Comparison of ENCODE assay signal across 22 mouse cellular contexts in the genomic region with DNA sequence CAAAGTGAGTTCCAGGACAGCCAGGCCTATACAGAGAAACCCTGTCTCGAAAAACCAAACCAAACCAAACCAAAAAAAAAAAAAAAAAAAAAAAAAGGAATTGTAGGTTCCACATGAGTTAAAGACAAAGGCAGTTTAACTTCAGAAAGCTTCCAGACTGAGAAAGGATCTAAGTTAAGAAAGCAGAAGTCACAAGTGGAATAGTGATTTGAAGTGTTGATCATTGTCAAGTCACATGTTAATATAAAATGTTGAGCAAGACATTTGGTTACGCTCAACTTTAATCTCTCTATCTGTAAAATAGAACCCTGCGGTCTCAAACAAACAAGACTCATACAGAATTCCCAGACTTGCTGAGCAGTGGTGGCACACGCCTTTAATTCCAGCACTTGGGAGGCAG. TPM values are rescaled to one million over a fixed set of nuclear protein-coding genes. Genes with fewer than 3 reads are reported as not detected.
DNase-seq lines count a peak whose midpoint lies in the region; ATAC-seq and TF ChIP-seq lines count a peak whose summit lies in the region.
"Had no signal": no experiment of that assay in that cellular context is flagged by ENCODE, and none has a peak within 500 bp of the region (broad histone marks: within the 10 kb centered on the region; RNA-seq: fewer than 3 reads in every experiment).

No protein-coding gene starts in this region.

- WGBS in macrophage (ENCODE audit: missing documents) = 55% methylated on average over 3 of the region's 4 CpGs

- no peak for DNase-seq in layer of hippocampus, postnatal 14 days (ENCODE audit: low spot score in 2 of 2)
- no peak for DNase-seq in kidney, adult 18-20 months
- DNase-seq in T-cell, adult 2 months (ENCODE audit: low spot score) = no peak
- DNase-seq: adrenal gland, adult 8-10 months; adrenal gland, postnatal 14 days; adrenal gland, postnatal 36 days; cerebellum, adult 11 months; cerebellum, adult 18-20 months; cerebellum, adult 8-10 months; cerebellum, adult 9-11 months; cerebellum, postnatal 14 days; cerebellum, postnatal 36 days; forebrain, postnatal 0 days had no signal

- peak overlapping the region; percentile 85 for H3K27ac ChIP-seq in bone marrow macrophage, adult 2 months (ENCODE audit: insufficient read depth, low read depth, low read length)
- peak overlapping the region; percentile 61 for H3K27ac ChIP-seq in macrophage
- H3K27ac ChIP-seq: embryonic facial prominence, embryonic 10.5 days; embryonic facial prominence, embryonic 12.5 days; forebrain, embryonic 13.5 days; forebrain, embryonic 15.5 days had no signal

- H3K4me1 ChIP-seq in bone marrow macrophage, adult 2 months (ENCODE audit: control insufficient read depth, insufficient read depth, low read length) = peaks cover 9% of the 10 kb centered on the region
- H3K4me1 ChIP-seq: embryonic facial prominence, embryonic 10.5 days; embryonic facial prominence, embryonic 12.5 days; forebrain, embryonic 13.5 days had no signal

- no peaks in the 10 kb centered on the region for H3K79me2 ChIP-seq in macrophage (ENCODE audit: inconsistent target)

- TF ChIP-seq CTCF in bone marrow macrophage, adult 2 months (IDR thresholded peaks at IDR 0.05; ENCODE audit: low read depth, low read length) = no peak

- no peak for TF ChIP-seq POLR2A in bone marrow macrophage, adult 2 months (IDR thresholded peaks at IDR 0.05; ENCODE audit: borderline replicate concordance, low read depth, low read length)

- no peaks in the 10 kb centered on the region for H3K36me3 ChIP-seq in macrophage (ENCODE audit: inconsistent target)
- H3K36me3 ChIP-seq: embryonic facial prominence, embryonic 10.5 days; embryonic facial prominence, embryonic 12.5 days; forebrain, embryonic 15.5 days had no signal

- ATAC-seq in common myeloid progenitor, adult 5-6 weeks (replicated peaks; ENCODE audit: low read depth, poor library complexity, severe bottlenecking) = peak; percentile 47
- peak; percentile 57; the same call in 1 of the 2 replicates for ATAC-seq in megakaryocyte progenitor cell, adult 5-6 weeks (replicated peaks; ENCODE audit: poor library complexity)
- ATAC-seq: activated CD4-positive, CD25-positive, alpha-beta regulatory T cell, adult 4 months; forebrain, embryonic 13.5 days; forebrain, embryonic 15.5 days; forebrain, postnatal 0 days had no signal

- H3K4me3 ChIP-seq in bone marrow macrophage, adult 2 months (ENCODE audit: insufficient read depth, low read length) = no peak overlapping the region
- H3K4me3 ChIP-seq in macrophage (ENCODE audit: inconsistent target) = no peak overlapping the region
- H3K4me3 ChIP-seq: embryonic facial prominence, embryonic 10.5 days; embryonic facial prominence, embryonic 12.5 days; forebrain, embryonic 13.5 days; forebrain, embryonic 15.5 days had no signal

RNA-seq across cellular contexts. Expression of gene Tsc22d1, which starts 12.2 kb away (rescaled TPM):
- 32.1 and 33.3 TPM in 2 replicates for polyA plus RNA-seq in bone marrow macrophage, adult 2 months (2012; ENCODE audit: insufficient read depth, insufficient read length, missing spikeins)
- 124 and 152 TPM in 2 replicates for total RNA-seq in common myeloid progenitor, adult 5-6 weeks (2017)
- 100 to 1,000 TPM in 14 of 26 experiments, 10 to 100 TPM in 12; 38.1 to 306 (median 105) TPM for total RNA-seq in macrophage (2018; cell fraction: chromatin; rRNA removed)
- 10 to 100 TPM; 18.3 to 71.6 (median 48.3) TPM for total RNA-seq in macrophage (2018; cell fraction: cytosol; rRNA removed)
- 100 to 1,000 TPM in 10 of 26 experiments, 10 to 100 TPM in 16; 36.4 to 236 (median 82.8) TPM for total RNA-seq in macrophage (2018; cell fraction: nucleus; rRNA removed)
- 21.6 to 41.9 TPM (median 33.6 TPM) in 3 replicates for polyA plus RNA-seq in macrophage (2018)
- total RNA-seq in megakaryocyte progenitor cell, adult 5-6 weeks (2015) = 44.8 and 46.4 TPM in 2 replicates
- total RNA-seq in megakaryocyte progenitor cell, adult 5-6 weeks (2017) = 32.6 and 36.5 TPM in 2 replicates
- total RNA-seq in layer of hippocampus, postnatal 14 days (2021) = 100 to 1,000 TPM; 567 to 576 TPM
